Mouse (Mus musculus): ENCODE data around the gene Olfr465-ps1. TPM values are rescaled to one million over a fixed set of nuclear protein-coding genes. Genes with fewer than 3 reads are reported as not detected.

The Olfr465-ps1 gene
- polyA plus RNA-seq, 1 experiment = not detected

DNA sequence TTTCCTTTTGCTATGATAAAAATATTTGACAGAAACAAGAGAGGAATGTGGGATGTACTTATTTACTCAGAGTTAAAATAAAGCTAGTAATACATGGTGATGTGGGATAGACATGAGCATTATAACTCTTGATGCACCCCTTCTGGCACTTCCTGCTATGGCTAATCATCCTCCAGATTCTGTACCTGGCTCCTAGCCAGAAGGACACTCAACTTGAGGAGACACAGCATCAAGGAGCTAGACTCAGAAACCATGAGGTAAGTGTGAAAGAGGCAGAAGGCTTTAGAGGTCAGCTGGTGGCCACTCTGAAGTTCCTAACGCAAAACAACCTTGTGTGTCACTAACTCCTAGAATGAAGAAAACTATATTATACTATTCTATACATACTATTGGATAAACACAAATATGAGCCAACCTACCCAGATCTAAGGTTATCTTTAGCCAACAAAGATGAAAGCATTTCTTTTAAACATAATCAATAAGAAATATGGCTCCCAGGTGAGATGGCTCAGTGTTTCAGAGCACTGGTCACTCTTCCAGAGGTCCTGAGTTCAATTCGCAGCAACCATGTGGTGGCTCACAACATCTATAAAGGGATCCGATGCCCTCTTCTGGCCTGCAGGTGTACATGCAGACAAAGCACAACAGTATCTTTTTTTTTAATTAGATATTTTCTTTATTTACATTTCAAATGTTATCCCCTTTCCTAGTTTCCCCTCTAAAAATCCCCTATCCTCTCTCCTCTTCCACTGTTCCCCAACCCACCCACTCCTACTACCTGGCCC, 10.6 kb upstream of the Olfr465-ps1 start:
- no peak overlapping the region for H3K27ac ChIP-seq (ENCODE audit: insufficient read depth, low read length)
- H3K4me1 ChIP-seq (ENCODE audit: control insufficient read depth, insufficient read depth, low read length) = no peaks in the 10 kb centered on the region
- H3K4me3 ChIP-seq (ENCODE audit: insufficient read depth, low read length) = no peak overlapping the region
- no peak for TF ChIP-seq POLR2A (IDR thresholded peaks at IDR 0.05; ENCODE audit: extremely low read depth, insufficient read depth, low read length)
- TF ChIP-seq CTCF (IDR thresholded peaks at IDR 0.05; ENCODE audit: extremely low read depth, insufficient read depth, low read length) = 0 out of 2 replicates have a peak, but pooled peaks have one; percentile 6

DNA sequence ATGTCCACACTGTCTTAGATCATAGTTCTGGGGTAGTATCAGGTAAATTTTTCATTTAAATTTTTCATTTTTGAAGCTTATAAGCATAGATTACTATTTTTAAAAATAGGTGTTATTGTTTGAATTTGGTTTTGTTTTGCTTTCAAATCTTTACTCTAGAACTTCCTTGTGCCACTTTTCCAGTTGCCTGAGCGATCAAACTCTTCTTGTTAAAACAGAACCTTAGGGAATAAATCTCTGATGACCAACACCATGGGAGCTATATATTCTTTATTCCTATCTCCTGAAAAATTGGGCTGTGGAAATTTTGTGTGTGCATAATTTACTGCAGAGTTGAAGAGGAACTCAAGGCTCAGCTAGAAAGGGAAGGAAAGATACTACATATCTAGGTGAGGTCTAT, 12.1 kb downstream of the Olfr465-ps1 start, which contains the start of gene Olfr466:
Olfr466 (plus strand) TSS at position 301 of the 400 bp plus-strand sequence.
- no peak for TF ChIP-seq CTCF (IDR thresholded peaks at IDR 0.05; ENCODE audit: extremely low read depth, insufficient read depth, low read length)
- TF ChIP-seq POLR2A (IDR thresholded peaks at IDR 0.05; ENCODE audit: extremely low read depth, insufficient read depth, low read length) = no peak
- no peaks in the 10 kb centered on the region for H3K4me1 ChIP-seq (ENCODE audit: control insufficient read depth, insufficient read depth, low read length)
- H3K27ac ChIP-seq (ENCODE audit: insufficient read depth, low read length) = no peak within 1 kb of the TSS
- H3K4me3 ChIP-seq (ENCODE audit: insufficient read depth, low read length) = no peak within 1 kb of the TSS

DNA sequence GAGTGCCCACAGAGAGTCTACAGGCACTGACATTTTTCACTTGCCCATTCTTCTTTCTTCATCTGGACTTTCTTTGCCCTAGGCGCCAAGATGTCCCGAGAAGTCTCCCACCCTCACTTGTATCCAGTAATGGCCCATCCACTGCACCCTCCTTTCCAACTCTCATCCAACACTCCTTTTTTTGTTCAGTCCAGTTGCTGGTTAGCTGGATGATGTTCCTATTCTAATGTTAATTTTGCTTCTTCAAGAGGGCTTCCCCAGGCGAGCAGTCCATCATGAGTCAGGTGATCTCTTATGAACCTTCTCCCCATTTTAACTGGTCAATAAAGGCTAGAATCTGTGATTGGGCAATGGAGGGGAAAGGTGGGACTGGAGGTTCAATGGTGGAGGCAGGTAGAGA, 36.2 kb downstream of the Olfr465-ps1 start:
- Histone ChIP-seq H3K27ac (ENCODE audit: insufficient read depth, low read length) (no peak overlapping the region), H3K4me3 (ENCODE audit: insufficient read depth, low read length) (no peak overlapping the region), H3K4me1 (ENCODE audit: control insufficient read depth, insufficient read depth, low read length) (no peaks in the 10 kb centered on the region)
- TF ChIP-seq POLR2A (IDR thresholded peaks at IDR 0.05; ENCODE audit: extremely low read depth, insufficient read depth, low read length) = no peak
- no peak for TF ChIP-seq CTCF (IDR thresholded peaks at IDR 0.05; ENCODE audit: extremely low read depth, insufficient read depth, low read length)

DNA sequence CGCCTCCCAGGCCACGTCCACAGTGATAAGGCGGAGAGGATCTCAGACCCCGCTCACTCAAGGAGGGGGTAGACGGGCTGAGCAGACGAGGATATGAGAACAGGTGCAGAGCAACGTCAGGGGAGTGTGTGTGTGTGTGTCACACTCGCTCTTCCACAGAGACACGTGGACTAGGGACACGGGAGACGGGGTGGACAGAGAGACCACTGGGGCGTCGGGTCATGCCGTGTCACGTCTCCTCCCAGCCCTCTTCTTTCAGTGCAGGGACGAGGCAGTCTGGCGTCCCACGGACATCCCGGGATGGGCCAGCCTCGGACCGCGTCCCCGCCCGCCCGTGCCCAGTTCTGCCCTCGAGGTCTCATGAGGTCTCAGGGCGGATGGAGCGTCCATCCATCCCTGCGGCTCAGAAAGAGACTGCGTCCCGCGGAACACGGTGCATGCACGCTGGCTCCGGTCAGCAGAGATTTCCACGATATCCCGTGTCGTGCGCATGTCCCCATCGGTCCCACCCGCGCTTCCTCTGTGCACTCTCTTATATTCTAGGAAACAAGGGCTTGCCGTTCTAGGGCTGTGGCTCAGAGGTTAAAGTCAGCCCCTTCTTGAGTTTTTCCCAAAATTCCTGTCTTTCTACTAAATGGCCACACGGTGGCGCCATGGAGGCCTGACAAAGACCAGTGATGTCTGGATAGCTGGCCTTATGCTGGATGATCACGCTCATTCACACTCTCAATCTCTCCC, 38.0 kb downstream of the Olfr465-ps1 start:
- peak overlapping the region; percentile 42; the same call in 1 of the 2 replicates for H3K4me3 ChIP-seq (ENCODE audit: insufficient read depth, low read length)
- no peaks in the 10 kb centered on the region for H3K4me1 ChIP-seq (ENCODE audit: control insufficient read depth, insufficient read depth, low read length)
- TF ChIP-seq POLR2A (IDR thresholded peaks at IDR 0.05; ENCODE audit: extremely low read depth, insufficient read depth, low read length) (no peak), CTCF (IDR thresholded peaks at IDR 0.05; ENCODE audit: extremely low read depth, insufficient read depth, low read length) (peak; percentile 47; the same call in 1 of the 2 replicates)
- no peak overlapping the region for H3K27ac ChIP-seq (ENCODE audit: insufficient read depth, low read length)

DNA sequence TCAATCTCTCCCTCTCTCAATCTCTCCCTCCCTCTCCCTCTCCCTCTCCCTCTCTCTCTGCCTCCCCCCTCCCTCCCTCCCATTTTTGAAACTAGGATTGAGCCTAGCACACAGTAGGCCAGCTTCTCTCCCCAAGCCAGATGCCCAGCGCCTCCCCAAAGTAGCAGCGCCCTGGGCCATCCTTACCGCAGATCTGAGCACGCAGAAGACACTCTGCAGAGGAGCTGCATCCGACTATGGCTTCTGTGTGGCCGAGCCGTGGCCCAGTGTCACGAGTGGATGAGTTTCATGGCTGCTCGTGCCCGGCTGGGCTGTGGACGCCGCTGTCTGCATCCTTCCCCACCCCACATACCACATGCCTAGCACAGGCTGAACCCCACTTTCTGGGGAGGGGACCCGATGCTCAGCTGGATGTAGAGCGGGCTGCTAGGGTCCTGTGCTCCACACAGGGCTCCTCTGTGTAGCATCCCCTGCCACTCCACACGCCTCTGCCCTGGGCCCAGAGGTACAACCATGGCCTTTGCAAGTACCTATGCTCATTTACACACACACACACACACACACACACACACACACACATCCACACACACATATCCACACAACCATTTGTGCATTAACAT, 38.7 kb downstream of the Olfr465-ps1 start:
- Histone ChIP-seq H3K4me3 (ENCODE audit: insufficient read depth, low read length) (no peak overlapping the region; the same call in 1 of the 2 replicates), H3K27ac (ENCODE audit: insufficient read depth, low read length) (no peak overlapping the region), H3K4me1 (ENCODE audit: control insufficient read depth, insufficient read depth, low read length) (no peaks in the 10 kb centered on the region)
- TF ChIP-seq POLR2A (IDR thresholded peaks at IDR 0.05; ENCODE audit: extremely low read depth, insufficient read depth, low read length) = no peak
- no peak for TF ChIP-seq CTCF (IDR thresholded peaks at IDR 0.05; ENCODE audit: extremely low read depth, insufficient read depth, low read length)

Other genes with a start within 250 kb of the Olfr465-ps1 start
- 2.3 and 3.4 TPM in 2 replicates for gene Cntnap3, start 234.1 kb upstream of the Olfr465-ps1 start, polyA plus RNA-seq (2012; rRNA removed)
- gene Spata31, start 220.7 kb upstream of the Olfr465-ps1 start, polyA plus RNA-seq (2012; rRNA removed) = not detected in 2 replicates
- gene Spata31d1c, start 105.0 kb upstream of the Olfr465-ps1 start, polyA plus RNA-seq (2012; rRNA removed) = not detected in 2 replicates
- not detected in 2 replicates for gene Prss47, start 85.3 kb upstream of the Olfr465-ps1 start, polyA plus RNA-seq (2012; rRNA removed)
- 26.8 and 27.2 TPM in 2 replicates for gene Mfsd14b, start 25.1 kb upstream of the Olfr465-ps1 start, polyA plus RNA-seq (2012; rRNA removed)
- gene Olfr466, start 12.2 kb downstream of the Olfr465-ps1 start, polyA plus RNA-seq (2012; rRNA removed) = not detected in 2 replicates
- 0.23 TPM in 2 replicates for gene Nlrp4f, start 67.9 kb downstream of the Olfr465-ps1 start, polyA plus RNA-seq (2012; rRNA removed)
- gene Gm10775, start 121.5 kb downstream of the Olfr465-ps1 start, polyA plus RNA-seq (2012; rRNA removed) = 0.73 and 0.87 TPM in 2 replicates
- 46.7 and 48.0 TPM in 2 replicates for gene Zfp369, start 140.7 kb downstream of the Olfr465-ps1 start, polyA plus RNA-seq (2012; rRNA removed)

Data from cortical plate, adult 2 months (tissue).